ENCODE assay signal across 11 mouse cellular contexts in the genomic region with DNA sequence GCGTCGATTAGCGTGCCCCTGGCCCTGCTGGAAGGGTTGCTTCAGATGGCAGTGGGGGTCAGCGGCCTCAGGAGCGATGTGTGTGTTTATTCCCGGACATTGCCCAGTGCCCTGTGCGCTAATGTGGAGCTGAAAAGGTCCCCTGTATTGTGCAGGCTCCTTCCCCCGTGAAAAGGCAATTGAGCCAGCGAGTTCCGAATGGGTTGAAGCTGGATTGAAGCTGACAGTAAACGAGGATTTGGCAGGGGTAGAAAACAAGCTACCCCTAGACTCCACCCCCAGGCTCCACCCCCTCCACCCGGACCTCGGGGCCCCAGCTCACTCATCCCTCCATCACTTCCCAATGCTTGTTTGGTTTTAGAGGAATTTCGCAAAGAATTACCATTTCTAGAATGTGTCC. TPM values are rescaled to one million over a fixed set of nuclear protein-coding genes. Genes with fewer than 3 reads are reported as not detected.
A peak's percentile ranks its signal among the peaks of the same experiment; 100 is the strongest.
DNase-seq lines count a peak whose midpoint lies in the region; ATAC-seq and TF ChIP-seq lines count a peak whose summit lies in the region.
"Had no signal": no experiment of that assay in that cellular context is flagged by ENCODE, and none has a peak within 500 bp of the region (broad histone marks: within the 10 kb centered on the region; RNA-seq: fewer than 3 reads in every experiment).

No protein-coding gene starts in this region.

- no peaks in the 10 kb centered on the region for H3K9me3 ChIP-seq in forebrain, embryonic 14.5 days (replicated peaks; ENCODE audit: control insufficient read depth, low read length)
- H3K9me3 ChIP-seq in midbrain, embryonic 15.5 days: no peaks in the 10 kb centered on the region

- no peak for ATAC-seq in forebrain, embryonic 14.5 days
- ATAC-seq in midbrain, embryonic 15.5 days (replicated peaks): no peak
- no peak for ATAC-seq in erythroblast, adult 5-6 weeks (replicated peaks; ENCODE audit: low FRiP score, poor library complexity, severe bottlenecking)

- H3K4me2 ChIP-seq in forebrain, embryonic 14.5 days (ENCODE audit: low read length): peak overlapping the region; percentile 10; the same call in 1 of the 2 replicates
- H3K4me2 ChIP-seq in midbrain, embryonic 15.5 days: peak overlapping the region; percentile 25

- H3K27me3 ChIP-seq in forebrain, embryonic 14.5 days (replicated peaks; ENCODE audit: control insufficient read depth, insufficient read depth, low read length): peaks cover 5% of the 10 kb centered on the region
- H3K27me3 ChIP-seq in midbrain, embryonic 15.5 days (replicated peaks): peaks cover 54% of the 10 kb centered on the region

- TF ChIP-seq CTCF in brain, embryonic 14.5 days (IDR thresholded peaks at IDR 0.05; ENCODE audit: borderline replicate concordance, extremely low read depth, insufficient read depth, insufficient read length): no peak

- peak; percentile 22 for DNase-seq in kidney, adult 11 months
- no peak for DNase-seq in kidney, adult 8-10 months
- DNase-seq in brain, embryonic 14.5 days (ENCODE audit: low read depth): peak; percentile 59
- DNase-seq in forebrain, embryonic 14.5 days (ENCODE audit: low spot score): no peak
- DNase-seq in adrenal gland, postnatal 10 days: no peak
- DNase-seq in natural killer cell, adult 2 months (ENCODE audit: low spot score in 2 of 2): no peak
- DNase-seq: lung, adult 18-20 months; right cerebral cortex, postnatal 4 days; thymus, postnatal 14 days had no signal

- no peak overlapping the region for H3K4me3 ChIP-seq in forebrain, embryonic 14.5 days (ENCODE audit: low read depth, low read length)
- no peak overlapping the region for H3K4me3 ChIP-seq in midbrain, embryonic 15.5 days

- H3K9ac ChIP-seq in forebrain, embryonic 14.5 days (ENCODE audit: low read length): 0 out of 2 replicates have a peak overlapping the region, but pooled peaks have one; percentile 22
- H3K9ac ChIP-seq in midbrain, embryonic 15.5 days: no peak overlapping the region

- no peak overlapping the region for H3K27ac ChIP-seq in forebrain, embryonic 14.5 days (ENCODE audit: low read depth, low read length)
- H3K27ac ChIP-seq in midbrain, embryonic 15.5 days: no peak overlapping the region

- TF ChIP-seq POLR2A in brain, embryonic 14.5 days (IDR thresholded peaks at IDR 0.05; ENCODE audit: borderline replicate concordance, extremely low read depth, insufficient read depth, insufficient read length, poor library complexity, severe bottlenecking): no peak

- WGBS in forebrain, embryonic 14.5 days: 3% methylated on average over 14 of the region's 14 CpGs
- 6% methylated on average over 14 of the region's 14 CpGs for WGBS in midbrain, embryonic 15.5 days

- no peaks in the 10 kb centered on the region for H3K36me3 ChIP-seq in forebrain, embryonic 14.5 days (ENCODE audit: control insufficient read depth, insufficient read depth, low read length)
- H3K36me3 ChIP-seq in midbrain, embryonic 15.5 days (replicated peaks): no peaks in the 10 kb centered on the region

- H3K4me1 ChIP-seq in forebrain, embryonic 14.5 days (ENCODE audit: control insufficient read depth, insufficient read depth, low read length): peaks cover 17% of the 10 kb centered on the region
- H3K4me1 ChIP-seq in midbrain, embryonic 15.5 days: peaks cover 29% of the 10 kb centered on the region

RNA-seq across cellular contexts. Expression of a gene that starts 12.3 kb away (rescaled TPM):
- 2.9 and 6.9 TPM in 2 replicates for polyA plus RNA-seq in brain, embryonic 14.5 days (2012; rRNA removed)
- polyA plus RNA-seq in forebrain, embryonic 14.5 days (2014; fragmentation: Nextera tagmentation; extraction: Ambion mirVana): 0.57 and 1.1 TPM in 2 replicates
- polyA plus RNA-seq in midbrain, embryonic 15.5 days (2015; fragmentation: Nextera tagmentation; extraction: Ambion mirVana): 2.8 and 2.9 TPM in 2 replicates
- total RNA-seq in adrenal gland, postnatal 10 days (2021): 10 to 100 TPM in 1 of 2 experiments, 1 to 10 TPM in 1; 7.4 to 10.9 TPM
- total RNA-seq in erythroblast, adult 5-6 weeks (2015; ENCODE audit: low replicate concordance): 1.5 and 2.5 TPM in 2 replicates
- total RNA-seq in erythroblast, adult 5-6 weeks (2017; ENCODE audit: low replicate concordance): 1.2 and 1.5 TPM in 2 replicates

Comparison
In these comparisons a context has a peak if more than half of its experiments do, and no peak if none do; other contexts are left out.
1. DNase-seq: peak in kidney, adult 11 months (single experiment) and brain, embryonic 14.5 days (single experiment); none in kidney, adult 8-10 months (0 of 2), forebrain, embryonic 14.5 days (single experiment), adrenal gland, postnatal 10 days (single experiment) and natural killer cell, adult 2 months (0 of 2).